Mouse (Mus musculus) cortical plate, adult 2 months (tissue): ENCODE data around the gene Sptbn4. TPM values are rescaled to one million over a fixed set of nuclear protein-coding genes. Genes with fewer than 3 reads are reported as not detected.

Experiments
- H3K27ac ChIP-seq: fragments of 200-500 bp; 2 replicates; pipeline ENCODE4 v1.5.1; 2012; ENCODE audit warnings: low read length, control low read depth, inconsistent platforms; ENCODE audit not compliant: insufficient read depth
- H3K4me1 ChIP-seq: fragments of 200-500 bp; 2 replicates; pipeline ENCODE4 v1.6.1; 2011; ENCODE audit warnings: low read length; ENCODE audit not compliant: control insufficient read depth, insufficient read depth
- H3K4me3 ChIP-seq: fragments of 200-500 bp; 2 replicates; pipeline ENCODE4 v1.5.1; 2011; ENCODE audit warnings: mild to moderate bottlenecking, low read length, control low read depth; ENCODE audit not compliant: insufficient read depth
- CTCF ChIP-seq: fragments of 200-500 bp; IDR thresholded peaks from 2 replicates; pipeline ENCODE4 v1.5.1; 2011; ENCODE audit warnings: mild to moderate bottlenecking, control low read depth, low read length; ENCODE audit not compliant: insufficient read depth; ENCODE audit errors: extremely low read depth
- POLR2A ChIP-seq: fragments of 200-500 bp; IDR thresholded peaks from 2 replicates; pipeline ENCODE4 v1.6.1; 2011; ENCODE audit warnings: mild to moderate bottlenecking, low read length, control low read depth; ENCODE audit not compliant: insufficient read depth; ENCODE audit errors: extremely low read depth
- polyA plus RNA-seq: library from polyadenylated mRNA; depleted of rRNA; stranded (reverse); fragments of >200 nt; gene quantifications from 2 replicates; pipeline ENCODE4 v1.2.3, GENCODE M21; 2012

Sptbn4 gene
- polyA plus RNA-seq, 1 experiment, result 149 TPM

DNA sequence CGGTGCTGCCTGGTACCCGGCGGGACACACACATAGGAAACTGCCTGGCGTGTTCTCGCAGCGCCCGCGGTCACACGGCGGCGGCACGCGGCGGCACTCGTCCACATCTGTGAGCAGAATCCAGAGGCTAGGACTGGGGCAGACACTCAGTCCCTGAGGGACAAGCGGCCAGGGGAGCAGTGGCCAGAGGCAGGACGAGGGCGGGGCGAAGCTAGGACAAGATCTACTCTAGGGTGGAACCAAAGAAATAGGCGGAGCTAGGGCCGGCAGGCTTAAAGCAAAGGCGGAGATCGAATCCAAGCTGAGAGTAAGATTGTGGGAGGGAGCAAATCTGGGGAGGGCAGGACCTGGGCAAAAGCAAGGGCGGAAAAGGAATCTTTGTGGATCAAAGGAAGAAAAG, 121.8 kb downstream of the Sptbn4 start:
- Histone ChIP-seq H3K4me1 (peaks cover 2% of the 10 kb centered on the region; the same call in 1 of the 2 replicates), H3K4me3 (no peak overlapping the region), H3K27ac (no peak overlapping the region)
- TF ChIP-seq CTCF (no peak), POLR2A (no peak)

DNA sequence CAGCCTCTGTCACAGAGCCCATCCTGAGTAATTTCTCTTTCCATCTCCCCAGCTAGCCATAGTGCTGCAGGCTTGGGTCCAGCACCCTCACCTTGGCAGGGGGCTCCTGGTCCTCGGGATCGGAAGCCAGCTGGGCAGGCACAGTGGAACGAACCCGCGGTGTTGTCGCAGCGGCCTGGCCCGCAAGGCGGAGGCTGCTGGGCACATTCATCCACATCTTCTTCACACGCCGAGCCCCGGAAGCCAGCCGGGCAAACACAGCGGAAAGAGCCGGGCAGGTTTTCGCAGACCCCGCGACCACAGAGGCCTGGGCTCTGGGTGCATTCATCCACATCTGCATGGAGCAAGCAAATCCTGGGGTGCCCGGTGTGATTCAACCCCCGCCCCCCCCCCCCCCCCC, 122.6 kb downstream of the Sptbn4 start:
- Histone ChIP-seq H3K4me1 (peaks cover 2% of the 10 kb centered on the region; the same call in 1 of the 2 replicates), H3K27ac (no peak overlapping the region), H3K4me3 (no peak overlapping the region)
- no peak for TF ChIP-seq CTCF
- no peak for TF ChIP-seq POLR2A

DNA sequence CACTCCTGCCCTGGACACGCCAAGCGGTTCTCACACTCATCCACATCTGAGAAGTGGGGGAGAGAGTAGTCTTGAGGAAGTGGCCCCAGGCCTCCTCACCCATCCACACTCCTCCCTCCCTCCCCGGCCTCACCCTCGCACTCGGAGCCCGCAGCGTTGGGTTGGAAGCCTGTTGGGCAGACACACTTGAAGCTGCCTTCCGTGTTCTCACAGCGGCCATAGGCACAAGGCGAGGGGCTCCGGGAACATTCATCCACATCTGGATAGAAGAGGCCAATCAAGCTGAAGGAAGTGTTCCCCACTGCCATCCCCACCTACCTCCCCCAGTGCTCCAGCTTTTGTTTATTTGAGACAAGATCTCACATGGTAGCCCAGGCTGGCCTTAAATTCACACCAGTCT, 123.3 kb downstream of the Sptbn4 start:
- 0 out of 2 replicates have a peak, but pooled peaks cover 2% of the 10 kb centered on the region for H3K4me1 ChIP-seq
- no peak overlapping the region for H3K4me3 ChIP-seq
- no peak overlapping the region for H3K27ac ChIP-seq
- no peak for TF ChIP-seq POLR2A
- TF ChIP-seq CTCF, result no peak

DNA sequence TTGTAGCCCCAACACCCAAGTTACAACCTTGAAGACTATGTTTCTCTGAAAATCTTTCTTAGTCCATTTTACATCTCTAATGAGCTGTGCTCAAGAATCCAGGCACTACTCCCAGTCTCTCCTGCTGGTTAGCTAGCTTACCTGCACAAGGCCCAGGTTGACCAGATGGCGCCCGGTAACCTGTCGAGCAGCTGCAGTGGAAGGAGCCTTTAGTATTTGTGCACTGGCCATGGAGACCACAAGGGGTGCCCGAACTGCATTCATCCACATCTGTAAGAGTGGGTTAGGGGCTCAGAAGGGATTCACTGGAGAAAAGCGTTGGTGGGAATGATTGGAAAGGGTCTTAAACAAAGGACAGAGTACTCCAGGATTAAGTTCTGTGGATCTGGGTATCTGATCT, 124.5 kb downstream of the Sptbn4 start:
- H3K4me1 ChIP-seq, result 0 out of 2 replicates have a peak, but pooled peaks cover 2% of the 10 kb centered on the region
- no peak overlapping the region for H3K27ac ChIP-seq
- TF ChIP-seq POLR2A, result no peak
- TF ChIP-seq CTCF, result no peak
- H3K4me3 ChIP-seq, result no peak overlapping the region

DNA sequence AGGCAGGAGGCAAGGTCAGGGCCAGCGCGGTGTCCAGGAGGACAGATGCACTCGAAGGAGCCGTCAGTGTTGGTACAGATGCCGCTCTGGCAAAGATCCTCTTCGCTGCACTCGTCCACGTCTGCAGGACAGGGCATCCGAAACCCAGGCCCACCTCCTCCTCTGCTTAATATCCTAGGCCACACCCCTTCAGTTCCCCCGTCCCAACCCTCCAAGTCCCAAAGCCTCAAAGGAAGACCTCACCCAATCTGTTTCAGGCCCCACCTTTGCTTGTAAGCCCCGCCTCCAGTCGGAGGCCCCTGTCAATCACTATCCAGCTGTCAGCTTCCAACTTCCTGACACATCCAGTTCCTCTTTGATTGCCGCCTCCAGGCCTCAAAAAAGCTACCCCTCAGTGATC, 125.2 kb downstream of the Sptbn4 start:
- 0 out of 2 replicates have a peak, but pooled peaks cover 2% of the 10 kb centered on the region for H3K4me1 ChIP-seq
- H3K27ac ChIP-seq, result no peak overlapping the region
- TF ChIP-seq CTCF (no peak), POLR2A (no peak)
- H3K4me3 ChIP-seq, result no peak overlapping the region

DNA sequence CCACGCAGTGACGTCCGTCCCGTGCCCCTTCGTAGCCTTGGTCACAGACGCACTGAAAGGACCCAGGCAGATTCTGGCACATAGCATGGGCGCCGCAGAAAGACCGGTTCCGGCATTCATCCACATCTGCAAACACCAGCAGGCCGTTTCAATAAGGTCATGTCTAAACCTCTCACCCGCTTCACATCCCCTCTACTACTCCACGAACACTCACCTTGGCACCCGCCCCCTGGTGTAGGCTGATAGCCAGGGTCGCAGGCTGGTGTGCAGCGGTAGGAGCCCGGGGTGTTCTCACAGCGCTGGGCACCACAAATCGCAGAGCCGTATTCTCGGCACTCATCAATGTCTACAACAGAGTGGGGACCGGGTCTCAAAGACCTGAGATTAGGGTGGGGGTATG, 128.1 kb downstream of the Sptbn4 start:
- Histone ChIP-seq H3K4me3 (no peak overlapping the region), H3K4me1 (no peaks in the 10 kb centered on the region), H3K27ac (no peak overlapping the region)
- no peak for TF ChIP-seq CTCF
- TF ChIP-seq POLR2A, result no peak

DNA sequence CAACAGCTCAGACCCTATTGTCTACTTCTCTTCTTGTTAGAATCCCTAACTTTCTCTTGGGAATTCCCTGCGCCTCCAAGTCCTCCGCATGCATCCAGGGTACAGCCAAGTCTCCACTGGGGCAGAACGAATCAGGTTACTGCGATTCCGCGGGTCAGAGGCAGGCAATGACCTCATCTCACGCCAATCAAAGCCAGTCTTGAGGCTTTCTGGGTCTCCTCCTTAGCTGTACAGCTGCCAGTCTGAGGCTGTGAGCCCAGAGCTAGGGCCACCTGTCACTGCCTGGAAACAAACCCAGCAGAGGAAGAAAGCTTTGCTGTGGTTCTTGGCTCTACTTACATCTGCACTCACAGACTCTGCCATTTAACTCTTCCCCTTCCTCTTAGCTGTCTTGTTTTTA, 131.5 kb downstream of the Sptbn4 start:
- Histone ChIP-seq H3K4me3 (no peak overlapping the region), H3K4me1 (no peaks in the 10 kb centered on the region), H3K27ac (no peak overlapping the region)
- no peak for TF ChIP-seq CTCF
- no peak for TF ChIP-seq POLR2A

DNA sequence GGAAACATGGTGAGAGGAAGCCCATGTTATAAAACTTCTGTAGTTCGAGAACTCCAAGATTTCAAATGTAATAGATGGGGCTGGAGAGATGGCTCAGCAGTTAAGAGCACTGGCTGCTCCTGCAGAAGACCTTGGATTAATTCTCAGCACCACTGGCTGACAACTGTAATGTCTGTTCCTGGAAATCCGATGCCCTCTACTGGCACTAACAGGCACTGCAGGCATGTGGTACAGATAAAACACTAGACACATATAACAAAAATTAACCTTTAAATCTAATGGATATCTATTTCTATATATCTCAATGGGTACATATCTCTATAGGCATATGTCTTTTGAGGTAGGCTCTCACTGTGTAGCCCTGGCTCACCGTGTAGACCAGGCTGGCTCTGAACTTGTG, 133.1 kb downstream of the Sptbn4 start:
- TF ChIP-seq POLR2A, result no peak
- no peak for TF ChIP-seq CTCF
- Histone ChIP-seq H3K4me1 (no peaks in the 10 kb centered on the region), H3K4me3 (no peak overlapping the region), H3K27ac (no peak overlapping the region)

DNA sequence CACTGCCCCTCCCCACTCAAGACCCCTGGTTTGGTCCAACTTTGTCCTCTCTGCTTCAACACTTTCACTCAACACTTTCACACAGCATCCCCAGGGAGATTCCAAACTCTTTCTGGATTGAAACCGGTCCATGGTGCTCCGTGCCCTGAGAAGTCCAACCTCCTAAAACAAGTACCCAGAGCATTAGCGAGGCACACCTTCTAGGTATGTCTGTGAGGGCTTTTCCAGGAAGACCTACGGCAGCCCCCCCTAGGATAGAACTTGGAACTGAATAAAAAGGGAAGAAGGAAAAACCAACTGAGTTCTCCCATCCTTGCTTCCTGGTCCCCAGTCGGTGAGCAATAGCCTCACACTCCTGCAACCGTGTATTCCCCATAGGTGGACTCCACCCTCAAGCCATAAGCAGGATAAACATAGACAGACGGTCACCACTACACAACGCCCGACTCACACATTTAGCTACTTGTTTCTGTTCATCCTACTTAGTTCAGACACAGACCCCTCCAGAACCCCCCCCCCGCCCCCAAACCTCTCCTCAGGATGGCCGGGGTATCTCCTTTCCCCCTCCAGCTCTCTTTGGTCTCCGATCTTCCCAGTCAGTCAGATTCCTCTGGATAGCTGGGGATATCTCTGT, 135.7 kb downstream of the Sptbn4 start:
- TF ChIP-seq POLR2A (no peak), CTCF (no peak)
- Histone ChIP-seq H3K27ac (no peak overlapping the region), H3K4me1 (no peaks in the 10 kb centered on the region), H3K4me3 (no peak overlapping the region)

DNA sequence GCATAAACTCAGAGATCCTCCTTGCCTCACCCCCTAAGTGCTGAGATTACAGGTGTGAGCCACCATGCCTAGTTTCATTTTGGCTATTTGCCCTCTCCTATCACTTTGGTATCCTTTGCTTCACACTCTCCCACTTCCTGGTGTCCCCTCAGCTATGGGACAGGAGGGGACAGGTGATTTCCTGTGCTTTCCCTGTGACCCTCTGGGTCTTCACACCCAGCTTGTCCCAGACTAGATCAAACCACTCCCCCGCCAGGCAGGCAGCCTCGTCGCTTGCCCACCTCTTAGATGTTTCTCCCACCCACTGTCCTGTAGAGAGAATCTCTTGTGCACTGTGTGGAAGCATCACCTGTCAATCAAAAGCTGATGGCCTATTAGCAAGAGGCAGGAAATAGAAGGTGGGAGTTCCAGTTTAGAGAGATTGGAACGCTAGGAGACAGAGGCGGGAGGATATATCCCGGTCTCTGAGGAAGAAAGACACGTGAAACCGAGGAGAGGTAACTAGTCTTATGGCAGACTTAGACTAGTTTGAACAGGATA, 136.4 kb downstream of the Sptbn4 start:
- H3K27ac ChIP-seq, result no peak overlapping the region
- no peak for TF ChIP-seq CTCF
- TF ChIP-seq POLR2A, result no peak
- no peaks in the 10 kb centered on the region for H3K4me1 ChIP-seq
- H3K4me3 ChIP-seq, result no peak overlapping the region
